Mouse (Mus musculus) embryo, embryonic 10 days (tissue): ENCODE measurements around the gene Edar.
"Not testable (repeated sequence)": the region's sequence is repeated elsewhere in the genome, so short reads cannot be mapped to it uniquely, and the experiment has no call there.

Experiments used
- DNase-seq: peaks from one replicate; pipeline ENCODE4 v3.0.0-alpha.2; 2015; ENCODE audit warnings: low spot score

Edar gene

DNA sequence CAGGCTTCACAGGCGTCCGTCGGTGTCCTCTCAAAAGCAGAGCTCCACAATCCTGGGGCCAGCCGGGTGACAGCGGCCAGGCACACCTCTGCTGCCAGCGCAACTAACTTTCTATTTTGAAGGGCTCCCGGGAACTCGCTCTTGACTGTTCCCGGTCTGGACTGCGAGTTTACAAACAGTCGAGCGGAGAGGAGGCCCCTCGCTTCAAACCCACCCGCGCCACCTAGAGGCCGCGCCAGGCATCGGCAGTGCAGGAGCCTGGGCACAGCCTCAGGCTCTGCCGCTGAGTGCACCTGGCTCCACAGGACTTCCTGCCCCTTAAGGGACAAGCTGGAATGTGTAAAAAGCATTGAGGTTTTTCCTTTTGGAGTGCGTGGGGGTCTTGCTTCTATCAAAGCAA, at the start of gene Edar:
TSS of gene Edar (minus strand) at position 122 of the 400 bp plus-strand sequence.
- DNase-seq: peak; percentile 85

GRCm38 (mm10) chr10:58718110-58718509, 42.7 kb upstream of the Edar start, which contains the start of gene Gm17542:
Gm17542 (minus strand) TSS chr10:58718210.
- not testable (repeated sequence) for DNase-seq

DNA sequence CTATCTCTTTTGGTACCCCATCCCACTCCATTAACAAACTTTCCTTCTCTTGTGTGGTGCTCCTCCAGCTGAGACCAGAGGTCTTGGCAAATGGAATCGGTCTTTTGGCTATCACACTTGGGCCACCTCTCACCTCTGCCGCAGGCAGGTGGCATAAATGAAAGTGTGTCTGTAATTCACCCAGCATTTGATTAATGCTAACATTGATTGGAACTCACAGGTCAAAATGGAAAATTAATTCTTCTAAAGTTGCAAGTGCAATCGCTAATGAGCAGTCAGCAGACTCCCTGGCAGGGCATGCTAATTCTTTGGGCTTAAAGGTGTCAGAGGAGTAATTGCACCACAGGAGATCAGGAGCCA, 39.3 kb upstream of the Edar start:
- no peak for DNase-seq

DNA sequence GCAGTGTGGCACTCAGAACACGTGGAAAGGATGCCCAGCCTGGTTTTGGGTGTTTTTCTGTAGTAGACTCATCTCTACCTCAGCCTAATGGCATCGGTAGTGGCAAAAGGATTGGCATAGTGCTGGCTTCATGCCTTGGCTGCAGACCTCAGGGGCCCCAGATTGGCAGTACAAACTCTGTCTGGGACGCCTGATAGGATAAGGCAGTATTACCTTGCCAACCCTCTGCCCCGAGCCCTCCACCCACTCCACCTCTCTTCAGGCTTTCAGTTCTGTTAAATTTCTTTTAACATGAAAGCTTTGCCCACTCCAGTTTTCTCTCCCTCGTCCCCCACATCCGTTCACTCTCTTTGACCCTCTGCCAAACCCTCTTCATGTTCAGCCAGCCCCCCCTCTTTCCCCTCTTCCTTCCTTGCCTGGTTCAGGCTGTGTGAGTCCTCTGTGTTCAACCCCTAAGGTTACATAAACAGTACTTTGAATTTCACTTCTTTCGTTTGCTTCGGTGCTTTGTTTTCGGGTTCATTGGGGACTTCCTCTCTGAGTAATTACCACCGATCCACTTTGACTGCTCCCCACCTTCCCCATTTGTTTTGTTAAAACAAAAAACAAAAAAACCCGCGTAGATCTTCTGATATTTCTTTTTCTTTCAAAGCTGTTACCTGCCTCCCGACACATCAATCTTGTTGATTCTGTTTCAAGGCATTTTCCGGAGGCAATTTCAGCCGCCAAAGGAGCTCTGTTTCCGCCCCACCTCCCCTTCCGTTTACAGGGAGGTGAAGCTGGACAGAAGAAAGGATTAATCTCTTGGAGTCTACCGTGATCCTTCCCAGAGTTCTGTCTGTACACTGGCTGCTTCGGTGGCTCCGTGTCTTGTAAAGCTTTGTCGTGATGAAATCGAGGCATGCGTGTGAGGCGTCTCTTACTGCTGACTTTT, 38.7 kb upstream of the Edar start:
- DNase-seq: peak; percentile 27

DNA sequence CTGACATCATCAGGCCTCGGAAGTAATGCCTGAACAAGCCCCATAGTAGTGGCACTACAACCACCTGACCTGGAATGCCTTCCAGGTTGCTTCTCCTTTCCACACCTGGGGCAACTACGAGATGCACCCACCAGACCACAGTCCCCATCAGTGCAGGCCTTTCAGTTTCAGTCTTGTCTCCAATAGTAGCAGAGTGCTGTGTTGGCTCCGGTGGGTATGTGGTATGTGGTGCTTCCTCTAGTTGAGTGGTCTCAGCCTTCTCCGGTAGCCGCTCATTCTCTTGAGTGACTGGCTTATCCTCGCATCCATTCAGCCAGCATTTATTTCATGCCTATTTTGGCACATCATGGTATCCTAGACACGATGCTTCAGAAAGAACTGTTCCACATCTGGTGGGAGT, 37.8 kb upstream of the Edar start:
- DNase-seq: no peak

DNA sequence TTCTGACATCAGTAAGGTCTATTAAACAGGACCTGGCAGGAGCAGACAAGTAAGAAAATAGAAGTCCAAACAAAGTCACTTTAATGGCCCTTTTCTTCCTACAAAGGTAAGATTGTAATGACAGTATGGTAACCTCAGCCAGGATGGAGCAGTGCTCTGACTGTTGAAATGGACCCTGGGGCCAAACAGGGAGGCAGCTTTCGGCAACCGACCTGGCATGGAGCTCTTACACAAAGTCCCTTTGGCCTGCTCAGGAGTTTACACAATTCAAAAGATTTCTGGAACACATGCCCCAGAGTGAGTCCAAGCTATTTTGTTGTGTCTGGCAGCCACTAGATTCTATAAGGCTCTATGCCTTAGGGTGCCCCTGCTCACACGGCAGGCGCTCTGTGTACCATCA, 33.6 kb upstream of the Edar start:
- DNase-seq: no peak

DNA sequence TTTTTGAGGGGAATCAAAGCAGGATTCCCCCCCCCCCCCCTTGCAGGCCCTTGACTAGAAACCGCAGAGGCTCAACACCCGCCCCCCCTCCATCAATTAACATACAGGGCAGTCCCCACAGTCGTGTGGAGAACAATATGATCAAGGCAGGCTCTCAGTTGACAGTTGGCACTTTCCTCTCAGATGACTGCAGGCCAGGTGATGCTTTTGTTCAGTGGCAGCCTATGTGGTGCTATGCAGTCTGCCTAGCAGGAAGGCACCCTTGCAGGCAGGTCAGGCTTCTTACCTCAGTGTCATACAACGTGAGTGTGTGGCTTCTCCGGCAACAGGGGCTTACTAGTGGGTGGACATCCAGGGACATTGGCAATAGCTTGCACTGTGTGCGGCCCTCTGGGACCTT, 25.1 kb upstream of the Edar start:
- no peak for DNase-seq

- no peak for DNase-seq
These were observed 24.7 kb upstream of the Edar start for GRCm38 (mm10) chr10:58700160-58700559.

GRCm38 (mm10) chr10:58698955-58699354, 23.5 kb upstream of the Edar start:
- DNase-seq: no peak

- DNase-seq: peak; percentile 21
These were observed 15.6 kb upstream of the Edar start for GRCm38 (mm10) chr10:58691051-58691450.

GRCm38 (mm10) chr10:58679298-58679697, 3.8 kb upstream of the Edar start:
- no peak for DNase-seq

GRCm38 (mm10) chr10:58673278-58674061, 2.0 kb downstream of the Edar start:
- DNase-seq: peak; percentile 86

GRCm38 (mm10) chr10:58672557-58673277, 2.7 kb downstream of the Edar start:
- DNase-seq: peak; percentile 5

- no peak for DNase-seq
These were observed 11.6 kb downstream of the Edar start for GRCm38 (mm10) chr10:58663868-58664267.

DNA sequence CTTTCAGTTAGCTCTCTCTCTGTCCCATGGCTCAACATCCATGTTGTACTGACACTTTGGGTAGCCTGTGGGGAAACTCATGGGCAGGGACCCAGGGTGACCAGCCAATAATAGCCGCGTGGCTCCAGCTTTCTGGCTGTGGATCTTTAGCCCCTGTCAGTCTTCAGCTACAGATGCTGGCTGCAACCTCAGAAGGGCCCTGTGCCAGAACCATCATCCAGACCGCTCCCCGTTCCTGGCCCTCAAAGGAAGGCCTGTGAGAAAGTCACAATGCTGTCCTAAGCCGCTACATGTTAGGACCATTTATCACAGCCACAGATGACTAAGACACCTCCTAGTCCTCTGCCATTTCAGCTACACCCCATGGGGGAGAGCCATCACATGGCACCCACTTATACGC, 12.0 kb downstream of the Edar start:
- DNase-seq: no peak

DNA sequence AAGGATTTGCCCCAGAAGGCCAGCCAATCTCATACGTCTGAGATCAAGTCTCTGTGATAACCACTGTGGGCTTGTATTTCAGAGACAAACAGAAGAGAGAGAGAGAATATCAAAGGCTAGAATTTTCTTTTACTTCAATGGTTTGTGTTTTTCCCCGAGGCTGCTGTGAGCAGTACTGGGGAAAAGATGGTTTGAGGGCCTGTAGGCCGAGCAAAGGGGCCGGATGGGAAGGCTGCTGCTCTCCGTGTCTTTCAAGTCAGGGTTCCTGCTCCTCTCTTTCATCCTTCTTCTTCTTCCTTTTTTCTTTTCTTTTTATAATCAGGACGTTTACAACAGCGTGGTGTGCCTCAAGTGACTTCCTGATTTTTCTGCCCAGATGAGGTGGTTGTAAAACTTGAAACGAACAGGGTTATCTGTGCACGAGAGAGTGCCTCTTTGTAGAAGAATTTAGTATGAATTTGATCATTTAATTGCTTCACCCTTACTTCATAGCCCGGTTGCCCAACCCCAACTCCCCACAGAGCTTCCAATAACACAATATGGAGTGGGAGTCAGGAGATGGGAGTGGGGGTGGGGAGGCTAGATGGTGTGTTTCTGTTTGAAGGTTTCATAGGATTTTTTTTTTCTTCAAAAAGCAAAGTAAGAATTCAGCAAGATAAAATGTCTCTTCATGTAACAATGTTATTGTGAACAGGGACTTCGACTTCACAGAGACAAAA, 16.0 kb downstream of the Edar start:
- DNase-seq: no peak

GRCm38 (mm10) chr10:58657731-58658130, 17.7 kb downstream of the Edar start:
- no peak for DNase-seq

DNA sequence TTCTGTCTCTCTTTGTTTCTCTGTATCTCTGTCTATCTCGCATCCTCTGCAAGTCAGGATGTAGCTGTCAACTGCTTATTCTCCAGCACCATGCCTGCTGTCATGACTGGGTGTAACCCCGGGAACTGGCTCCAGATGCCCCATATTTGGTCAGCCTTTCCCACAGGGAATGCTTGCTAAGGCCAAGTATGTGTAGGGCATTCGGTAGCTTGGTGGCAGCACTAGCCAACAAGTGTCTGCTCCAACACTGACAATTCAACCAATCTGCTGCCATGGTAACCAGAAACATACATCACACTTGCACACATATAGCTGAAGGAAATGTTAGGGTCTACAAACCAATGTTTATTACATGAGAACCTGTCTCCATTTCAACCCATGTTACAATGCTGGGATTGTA, 21.8 kb downstream of the Edar start:
- DNase-seq: no peak

GRCm38 (mm10) chr10:58652418-58653394, 22.7 kb downstream of the Edar start:
- peak; percentile 28 for DNase-seq

DNA sequence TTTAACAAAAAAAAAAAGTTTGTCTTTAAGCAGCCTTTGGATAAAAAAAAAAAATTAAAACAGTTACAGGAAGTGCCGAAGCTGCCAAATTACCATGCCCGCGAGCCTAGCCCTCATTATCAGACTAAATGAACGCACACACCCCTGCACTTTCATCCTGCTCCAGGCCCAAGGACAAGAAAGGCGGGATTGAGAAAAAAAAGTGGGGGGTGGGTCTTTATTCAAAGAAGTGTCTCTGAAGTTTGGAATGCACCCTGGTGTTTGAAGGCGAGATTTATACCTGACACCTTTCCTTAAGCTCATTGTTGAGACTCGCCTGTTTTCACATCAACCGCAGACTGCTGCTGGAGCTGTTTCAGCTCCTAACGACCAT, 23.4 kb downstream of the Edar start:
- no peak for DNase-seq
